Mouse (Mus musculus): ENCODE measurements around the gene Phf5a. TPM values are rescaled to one million over a fixed set of nuclear protein-coding genes. Genes with fewer than 3 reads are reported as not detected.

The Phf5a gene
- polyA plus RNA-seq, 1 experiment, result 23.5 TPM

DNA sequence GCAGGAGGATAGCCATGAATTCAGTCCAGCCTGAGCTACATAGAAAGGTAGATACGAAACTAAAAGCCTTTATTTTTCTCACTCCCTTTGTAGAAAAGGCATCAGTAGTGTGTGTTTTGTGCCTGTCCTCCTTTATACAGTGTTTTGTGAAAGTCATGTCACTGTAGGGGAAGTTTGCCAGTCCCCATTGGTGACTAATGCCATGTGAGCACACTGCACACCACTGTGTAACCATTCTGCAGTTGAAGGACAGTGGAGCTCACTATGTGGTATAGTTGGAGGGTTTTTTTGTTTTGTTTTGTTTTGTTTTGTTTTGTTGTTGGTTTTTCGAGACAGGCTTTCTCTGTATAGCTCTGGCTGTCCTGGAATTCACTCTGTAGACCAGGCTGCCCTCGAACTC lies 53.3 kb downstream of the Phf5a start:
- H3K27me3 ChIP-seq (ENCODE audit: control insufficient read depth, insufficient read depth, low read length), result no peaks in the 10 kb centered on the region
- no peak for TF ChIP-seq POLR2A (IDR thresholded peaks at IDR 0.05; ENCODE audit: control insufficient read depth, low read depth, low read length)
- no peak for TF ChIP-seq CTCF (IDR thresholded peaks at IDR 0.05; ENCODE audit: control insufficient read depth, insufficient read depth, insufficient replicate concordance, low read depth, low read length)
- no peak overlapping the region for H3K4me3 ChIP-seq (ENCODE audit: control insufficient read depth, low read depth, low read length)
- no peaks in the 10 kb centered on the region for H3K4me1 ChIP-seq (ENCODE audit: control insufficient read depth, insufficient read depth, low read length)
- no peak overlapping the region for H3K27ac ChIP-seq (ENCODE audit: control insufficient read depth, insufficient read depth, low read depth, low read length)
- H3K36me3 ChIP-seq (ENCODE audit: control insufficient read depth, insufficient read depth, low read length), result peaks cover 2% of the 10 kb centered on the region

- Histone ChIP-seq H3K36me3 (ENCODE audit: control insufficient read depth, insufficient read depth, low read length) (no peaks in the 10 kb centered on the region; the same call in none of the 2 replicates), H3K4me3 (ENCODE audit: control insufficient read depth, low read depth, low read length) (no peak overlapping the region), H3K27ac (ENCODE audit: control insufficient read depth, insufficient read depth, low read depth, low read length) (no peak overlapping the region), H3K27me3 (ENCODE audit: control insufficient read depth, insufficient read depth, low read length) (no peaks in the 10 kb centered on the region), H3K4me1 (ENCODE audit: control insufficient read depth, insufficient read depth, low read length) (peaks cover 15% of the 10 kb centered on the region)
- TF ChIP-seq POLR2A (IDR thresholded peaks at IDR 0.05; ENCODE audit: control insufficient read depth, low read depth, low read length) (no peak), CTCF (IDR thresholded peaks at IDR 0.05; ENCODE audit: control insufficient read depth, insufficient read depth, insufficient replicate concordance, low read depth, low read length) (no peak)
Observed at GRCm38 (mm10) chr15:81814716-81815370, 56.9 kb downstream of the Phf5a start.

Other genes with a start within 250 kb of the Phf5a start
- 25.3 and 27.4 TPM in 2 replicates for gene L3mbtl2, start 208.0 kb downstream of the Phf5a start, polyA plus RNA-seq (2012; rRNA removed)
- 3.8 and 4.6 TPM in 2 replicates for gene Chadl, start 174.6 kb downstream of the Phf5a start, polyA plus RNA-seq (2012; rRNA removed)
- 21.6 and 26.3 TPM in 2 replicates for gene Zc3h7b, start 126.9 kb downstream of the Phf5a start, polyA plus RNA-seq (2012; rRNA removed)
- 234 and 245 TPM in 2 replicates for gene Rangap1, start 126.4 kb downstream of the Phf5a start, polyA plus RNA-seq (2012; rRNA removed)
- gene Tef, start 69.5 kb downstream of the Phf5a start, polyA plus RNA-seq (2012; rRNA removed), result 36.1 and 38.9 TPM in 2 replicates
- 7.3 and 8.0 TPM in 2 replicates for gene Tob2, start 13.1 kb downstream of the Phf5a start, polyA plus RNA-seq (2012; rRNA removed)
- gene Aco2, start 398 bp upstream of the Phf5a start, polyA plus RNA-seq (2012; rRNA removed), result 112 and 118 TPM in 2 replicates
- gene Polr3h, start 54.3 kb upstream of the Phf5a start, polyA plus RNA-seq (2012; rRNA removed), result 11.9 and 12.9 TPM in 2 replicates
- gene Csdc2, start 64.8 kb upstream of the Phf5a start, polyA plus RNA-seq (2012; rRNA removed), result 8.1 and 9.2 TPM in 2 replicates
- gene Pmm1, start 89.0 kb upstream of the Phf5a start, polyA plus RNA-seq (2012; rRNA removed), result 12.1 and 13.8 TPM in 2 replicates
- 153 and 159 TPM in 2 replicates for gene 1700029P11Rik, start 108.6 kb upstream of the Phf5a start, polyA plus RNA-seq (2012; rRNA removed)
- 16.7 and 20.4 TPM in 2 replicates for gene Xrcc6, start 115.9 kb upstream of the Phf5a start, polyA plus RNA-seq (2012; rRNA removed)
- gene Desi1, start 162.0 kb upstream of the Phf5a start, polyA plus RNA-seq (2012; rRNA removed), result 646 and 682 TPM in 2 replicates
- 68.8 and 72.0 TPM in 2 replicates for gene Snu13, start 175.7 kb upstream of the Phf5a start, polyA plus RNA-seq (2012; rRNA removed)
- gene 4930407I10Rik, start 187.2 kb upstream of the Phf5a start, polyA plus RNA-seq (2012; rRNA removed), result 86.7 and 90.3 TPM in 2 replicates
- 8.2 and 10.3 TPM in 2 replicates for gene Mei1, start 198.1 kb upstream of the Phf5a start, polyA plus RNA-seq (2012; rRNA removed)

Measured in testis, adult 2 months (tissue).